In the genomic region with DNA sequence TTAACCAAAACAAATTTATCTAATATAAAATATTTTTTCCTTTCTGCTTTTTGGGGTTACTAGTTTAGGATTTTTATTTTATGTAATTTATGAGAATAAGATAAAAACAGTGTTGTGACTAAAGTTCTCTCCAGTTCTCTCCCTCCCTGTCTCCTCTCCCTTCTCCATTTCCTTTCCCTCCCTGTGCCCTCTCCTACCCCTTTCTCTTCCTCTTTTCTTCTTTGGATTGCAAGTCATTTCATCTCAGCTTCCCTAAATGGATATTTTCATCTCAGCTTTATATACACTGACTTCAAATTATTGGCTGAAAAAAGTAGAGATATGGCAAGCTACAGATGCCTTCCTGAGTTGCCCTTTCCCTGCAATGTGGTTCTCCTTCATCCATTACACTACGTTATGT, we compare ENCODE assay signal across 26 mouse cellular contexts. TPM values are rescaled to one million over a fixed set of nuclear protein-coding genes. Genes with fewer than 3 reads are reported as not detected.
"Had no signal": no experiment of that assay in that cellular context is flagged by ENCODE, and none has a peak within 500 bp of the region (broad histone marks: within the 10 kb centered on the region; RNA-seq: fewer than 3 reads in every experiment).

No protein-coding gene starts in this region.

- H3K36me3 ChIP-seq: limb, embryonic 10.5 days; limb, embryonic 13.5 days; liver, embryonic 12.5 days; liver, embryonic 15.5 days; lung, embryonic 15.5 days had no signal

- H3K4me1 ChIP-seq: limb, embryonic 10.5 days; limb, embryonic 13.5 days; liver, embryonic 12.5 days; liver, embryonic 15.5 days; lung, embryonic 15.5 days had no signal

- H3K27me3 ChIP-seq: limb, embryonic 13.5 days; liver, embryonic 12.5 days; liver, embryonic 15.5 days; lung, embryonic 15.5 days had no signal

- DNase-seq: kidney, adult 18-20 months; kidney, postnatal 10 days; kidney, postnatal 36 days; liver; lung, adult 18-20 months; lung, postnatal 14 days; lung, postnatal 4 days; midbrain, embryonic 14.5 days; thymus, postnatal 25 days had no signal

- H3K4me2 ChIP-seq: limb, embryonic 13.5 days; liver, embryonic 12.5 days; liver, embryonic 15.5 days; lung, embryonic 15.5 days; midbrain, embryonic 11.5 days had no signal

- H3K9me3 ChIP-seq: limb, embryonic 10.5 days; limb, embryonic 13.5 days; liver, embryonic 12.5 days; liver, embryonic 15.5 days; lung, embryonic 15.5 days had no signal

- ATAC-seq: intestine, embryonic 16.5 days; liver, embryonic 12.5 days had no signal

- H3K27ac ChIP-seq: limb, embryonic 10.5 days; limb, embryonic 13.5 days; liver, embryonic 12.5 days; liver, embryonic 15.5 days; lung, embryonic 15.5 days had no signal

- H3K9ac ChIP-seq: limb, embryonic 13.5 days; liver, embryonic 12.5 days; liver, embryonic 15.5 days; lung, embryonic 15.5 days had no signal

- H3K4me3 ChIP-seq: limb, embryonic 10.5 days; limb, embryonic 13.5 days; liver, embryonic 12.5 days; liver, embryonic 15.5 days; lung, embryonic 15.5 days had no signal

RNA-seq across cellular contexts. Expression of gene 1700020N01Rik, which starts 26.9 kb away (rescaled TPM):
- total RNA-seq: layer of hippocampus, postnatal 14 days; left cerebral cortex, adult 18-20 months; left cerebral cortex, postnatal 25 days; megakaryocyte-erythroid progenitor cell, adult 5-6 weeks; midbrain, postnatal 0 days had no signal
- polyA plus RNA-seq: intestine, embryonic 16.5 days; kidney, embryonic 14.5 days; limb, embryonic 10.5 days; limb, embryonic 13.5 days; liver, embryonic 12.5 days; liver, embryonic 15.5 days; lung, embryonic 15.5 days; midbrain, embryonic 11.5 days; midbrain, embryonic 14.5 days; midbrain, postnatal 0 days; neural tube, embryonic 11.5 days; neural tube, embryonic 14.5 days; spleen, adult 2 months; stomach, embryonic 16.5 days had no signal
